Mouse (Mus musculus) kidney, postnatal 10 days (tissue): ENCODE measurements around the gene Ago4.
"Not testable (repeated sequence)": the region's sequence is repeated elsewhere in the genome, so short reads cannot be mapped to it uniquely, and the experiment has no call there.

ENCODE experiments used
- DNase-seq: peaks from one replicate; pipeline ENCODE4 v3.0.0; 2021; ENCODE audit warnings: mixed read lengths

Gene Ago4

GRCm38 (mm10) chr4:126532827-126533728 lies at the start of gene Ago4:
TSS of gene Ago4 (minus strand) at chr4:126533472.
- peak; percentile 85 for DNase-seq

- DNase-seq = no peak
Observed at GRCm38 (mm10) chr4:126579077-126579476, 45.8 kb upstream of the Ago4 start.

- DNase-seq = no peak
Observed at GRCm38 (mm10) chr4:126577920-126578319, 44.6 kb upstream of the Ago4 start.

GRCm38 (mm10) chr4:126576281-126576680 lies 43.0 kb upstream of the Ago4 start:
- no peak for DNase-seq

GRCm38 (mm10) chr4:126569783-126570182 lies 36.5 kb upstream of the Ago4 start:
- DNase-seq = no peak

- peak; percentile 39 for DNase-seq
Observed at GRCm38 (mm10) chr4:126567243-126567642, 34.0 kb upstream of the Ago4 start.

GRCm38 (mm10) chr4:126563798-126564197 lies 30.5 kb upstream of the Ago4 start:
- no peak for DNase-seq

GRCm38 (mm10) chr4:126556809-126557711 lies 23.8 kb upstream of the Ago4 start, which contains the start of gene Clspn:
TSS of gene Clspn (plus strand) at chr4:126556935.
- peak; percentile 92 for DNase-seq

- no peak for DNase-seq
Observed at GRCm38 (mm10) chr4:126554462-126554861, 21.2 kb upstream of the Ago4 start.

- no peak for DNase-seq
Observed at GRCm38 (mm10) chr4:126553685-126554084, 20.4 kb upstream of the Ago4 start.

GRCm38 (mm10) chr4:126553105-126553504 lies 19.8 kb upstream of the Ago4 start:
- DNase-seq = no peak

- no peak for DNase-seq
Observed at GRCm38 (mm10) chr4:126552136-126552535, 18.9 kb upstream of the Ago4 start.

GRCm38 (mm10) chr4:126546183-126546582 lies 12.9 kb upstream of the Ago4 start:
- DNase-seq = no peak

GRCm38 (mm10) chr4:126545703-126546102 lies 12.4 kb upstream of the Ago4 start:
- no peak for DNase-seq

GRCm38 (mm10) chr4:126545016-126545415 lies 11.7 kb upstream of the Ago4 start:
- DNase-seq = no peak

GRCm38 (mm10) chr4:126542838-126543237 lies 9.6 kb upstream of the Ago4 start:
- no peak for DNase-seq

GRCm38 (mm10) chr4:126540487-126541071 lies 7.3 kb upstream of the Ago4 start:
- no peak for DNase-seq

GRCm38 (mm10) chr4:126536865-126537264 lies 3.6 kb upstream of the Ago4 start:
- DNase-seq = no peak

GRCm38 (mm10) chr4:126535631-126536030 lies 2.4 kb upstream of the Ago4 start:
- DNase-seq = not testable (repeated sequence)

GRCm38 (mm10) chr4:126533729-126534070 lies 428 bp upstream of the Ago4 start:
- DNase-seq = no peak

GRCm38 (mm10) chr4:126532292-126532691 lies 980 bp downstream of the Ago4 start:
- DNase-seq = no peak

- DNase-seq = no peak
Observed at GRCm38 (mm10) chr4:126526828-126527227, 6.4 kb downstream of the Ago4 start.

GRCm38 (mm10) chr4:126526164-126526563 lies 7.1 kb downstream of the Ago4 start:
- DNase-seq = peak; percentile 38
